Mouse (Mus musculus): ENCODE results near the gene Supt4a. TPM values are rescaled to one million over a fixed set of nuclear protein-coding genes. Genes with fewer than 3 reads are reported as not detected.

The Supt4a gene
- total and polyA plus RNA-seq, 2 experiments from 2014 or later, result 55.4 to 128 TPM

DNA sequence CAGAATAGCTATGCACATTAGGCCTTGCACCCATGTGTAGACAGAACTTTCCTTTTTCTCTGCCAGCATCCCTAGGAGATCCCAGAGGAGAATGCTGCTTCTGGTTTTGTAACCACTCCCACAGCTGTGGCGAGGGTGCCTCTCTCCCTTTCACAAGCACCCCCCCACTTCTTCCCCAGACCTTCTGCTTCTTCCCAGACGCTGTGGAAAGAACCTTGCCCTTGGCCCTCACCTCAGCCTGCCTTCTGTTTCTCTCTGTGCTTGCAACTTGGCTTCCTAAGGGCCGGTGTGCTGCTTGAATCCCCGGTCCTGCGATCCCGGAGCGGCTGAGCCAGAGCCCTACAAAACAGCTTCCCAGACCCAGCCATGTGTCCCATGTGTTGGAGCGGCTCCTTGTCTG, 13.7 kb downstream of the Supt4a start:
- no peak overlapping the region for H3K9ac ChIP-seq (replicated peaks; ENCODE audit: low read length, poor library complexity, severe bottlenecking)
- 88% methylated on average over 8 of the region's 8 CpGs for WGBS
- H3K9me3 ChIP-seq (ENCODE audit: low read length), result no peaks in the 10 kb centered on the region
- no peaks in the 10 kb centered on the region for H3K36me3 ChIP-seq (ENCODE audit: insufficient read depth, low read length)
- ATAC-seq (ENCODE audit: low FRiP score), result no peak
- TF ChIP-seq CTCF (IDR thresholded peaks at IDR 0.05), result no peak
- H3K4me3 ChIP-seq (ENCODE audit: low read depth, low read length), result no peak overlapping the region
- no peaks in the 10 kb centered on the region for H3K27me3 ChIP-seq (ENCODE audit: insufficient read depth, low read length)
- DNase-seq (ENCODE audit: low spot score), result no peak
- no peak overlapping the region for H3K4me2 ChIP-seq (ENCODE audit: low read depth, low read length, poor library complexity, severe bottlenecking)
- no peak overlapping the region for H3K27ac ChIP-seq (ENCODE audit: low read depth, low read length)
- H3K4me1 ChIP-seq (ENCODE audit: insufficient read depth, low read length), result no peaks in the 10 kb centered on the region

DNA sequence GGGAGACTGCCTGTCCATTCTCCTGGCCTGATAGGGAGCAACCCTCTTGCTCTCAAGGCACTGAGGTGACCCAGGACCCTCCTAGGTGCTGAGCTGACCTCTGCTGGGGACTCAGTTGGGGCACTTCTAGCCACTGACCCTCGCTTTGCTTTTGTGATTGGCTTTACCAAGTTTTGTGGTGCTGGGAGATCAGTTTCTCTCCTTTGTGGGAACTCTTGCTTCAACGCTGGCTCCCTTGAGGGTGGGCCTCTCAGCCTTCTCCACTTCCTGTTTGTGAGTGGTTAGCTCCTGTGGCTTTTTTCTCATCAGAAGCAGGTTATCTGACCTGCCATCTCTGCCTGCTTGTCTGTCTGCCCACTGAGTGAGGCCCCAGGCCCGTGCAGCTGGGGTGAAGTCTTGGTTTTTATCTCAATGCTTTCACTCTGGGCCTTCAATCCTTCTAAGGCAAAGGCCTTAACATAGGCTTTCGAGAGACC, 14.2 kb downstream of the Supt4a start:
- Histone ChIP-seq H3K4me1 (ENCODE audit: insufficient read depth, low read length) (no peaks in the 10 kb centered on the region), H3K4me2 (ENCODE audit: low read depth, low read length, poor library complexity, severe bottlenecking) (no peak overlapping the region), H3K36me3 (ENCODE audit: insufficient read depth, low read length) (no peaks in the 10 kb centered on the region), H3K9me3 (ENCODE audit: low read length) (no peaks in the 10 kb centered on the region), H3K27me3 (ENCODE audit: insufficient read depth, low read length) (no peaks in the 10 kb centered on the region), H3K9ac (replicated peaks; ENCODE audit: low read length, poor library complexity, severe bottlenecking) (no peak overlapping the region), H3K27ac (ENCODE audit: low read depth, low read length) (no peak overlapping the region), H3K4me3 (ENCODE audit: low read depth, low read length) (no peak overlapping the region)
- TF ChIP-seq CTCF (IDR thresholded peaks at IDR 0.05), result no peak
- 64% methylated on average over 4 of the region's 4 CpGs for WGBS
- no peak for DNase-seq (ENCODE audit: low spot score)
- ATAC-seq (ENCODE audit: low FRiP score), result no peak

DNA sequence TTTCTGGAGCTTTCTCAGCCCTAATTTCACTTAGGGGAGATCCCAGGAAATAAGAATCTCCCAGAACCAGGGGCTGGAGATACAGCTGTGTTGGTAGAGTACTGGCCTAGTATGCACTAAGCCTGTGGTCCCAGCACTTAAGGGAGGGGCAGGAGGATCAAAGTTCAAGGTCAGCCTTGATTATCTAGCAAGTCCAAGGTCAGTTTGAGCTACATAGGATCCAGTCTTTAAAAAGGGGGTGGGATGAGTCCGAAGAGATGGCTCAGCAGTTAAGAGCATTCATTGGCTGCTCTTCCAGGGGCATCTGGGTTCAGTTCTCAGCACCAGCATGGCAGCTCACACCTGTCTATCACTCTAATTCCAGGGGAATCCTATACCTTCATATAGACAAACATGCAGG, 15.0 kb downstream of the Supt4a start:
- Histone ChIP-seq H3K36me3 (ENCODE audit: insufficient read depth, low read length) (no peaks in the 10 kb centered on the region), H3K4me2 (ENCODE audit: low read depth, low read length, poor library complexity, severe bottlenecking) (no peak overlapping the region), H3K9ac (replicated peaks; ENCODE audit: low read length, poor library complexity, severe bottlenecking) (no peak overlapping the region), H3K4me3 (ENCODE audit: low read depth, low read length) (no peak overlapping the region), H3K27ac (ENCODE audit: low read depth, low read length) (no peak overlapping the region), H3K9me3 (ENCODE audit: low read length) (no peaks in the 10 kb centered on the region), H3K4me1 (ENCODE audit: insufficient read depth, low read length) (no peaks in the 10 kb centered on the region), H3K27me3 (ENCODE audit: insufficient read depth, low read length) (no peaks in the 10 kb centered on the region)
- DNase-seq (ENCODE audit: low spot score) (no peak), ATAC-seq (ENCODE audit: low FRiP score) (no peak)
- 74% methylated on average over 1 of the region's 1 CpGs for WGBS
- no peak for TF ChIP-seq CTCF (IDR thresholded peaks at IDR 0.05)

DNA sequence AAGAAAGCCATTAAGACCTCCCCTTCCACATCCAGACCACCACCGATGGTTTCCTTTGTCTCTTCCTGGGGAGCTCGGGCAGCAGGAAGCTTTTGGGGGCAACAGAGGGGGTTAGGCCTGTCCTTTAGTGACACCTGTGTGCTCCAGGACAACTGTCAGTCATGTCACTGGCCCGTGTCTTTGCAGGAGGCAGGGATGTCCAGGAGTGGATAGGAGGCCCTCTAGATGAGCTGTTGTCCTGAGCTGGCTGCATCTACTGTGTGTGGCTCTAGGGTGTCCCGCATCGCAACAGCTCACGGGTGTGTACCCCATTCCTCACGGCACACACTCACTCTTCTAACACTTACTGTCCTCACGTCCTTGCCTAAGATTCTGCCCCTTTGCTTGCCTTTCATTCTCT, 15.9 kb downstream of the Supt4a start:
- WGBS, result 91% methylated on average over 8 of the region's 8 CpGs
- H3K4me2 ChIP-seq (ENCODE audit: low read depth, low read length, poor library complexity, severe bottlenecking), result no peak overlapping the region
- no peak overlapping the region for H3K9ac ChIP-seq (replicated peaks; ENCODE audit: low read length, poor library complexity, severe bottlenecking)
- TF ChIP-seq CTCF (IDR thresholded peaks at IDR 0.05), result no peak
- H3K27ac ChIP-seq (ENCODE audit: low read depth, low read length), result no peak overlapping the region
- DNase-seq (ENCODE audit: low spot score) (no peak), ATAC-seq (ENCODE audit: low FRiP score) (no peak)
- no peaks in the 10 kb centered on the region for H3K4me1 ChIP-seq (ENCODE audit: insufficient read depth, low read length)
- no peak overlapping the region for H3K4me3 ChIP-seq (ENCODE audit: low read depth, low read length)
- H3K36me3 ChIP-seq (ENCODE audit: insufficient read depth, low read length), result no peaks in the 10 kb centered on the region
- H3K27me3 ChIP-seq (ENCODE audit: insufficient read depth, low read length), result no peaks in the 10 kb centered on the region
- no peaks in the 10 kb centered on the region for H3K9me3 ChIP-seq (ENCODE audit: low read length)

DNA sequence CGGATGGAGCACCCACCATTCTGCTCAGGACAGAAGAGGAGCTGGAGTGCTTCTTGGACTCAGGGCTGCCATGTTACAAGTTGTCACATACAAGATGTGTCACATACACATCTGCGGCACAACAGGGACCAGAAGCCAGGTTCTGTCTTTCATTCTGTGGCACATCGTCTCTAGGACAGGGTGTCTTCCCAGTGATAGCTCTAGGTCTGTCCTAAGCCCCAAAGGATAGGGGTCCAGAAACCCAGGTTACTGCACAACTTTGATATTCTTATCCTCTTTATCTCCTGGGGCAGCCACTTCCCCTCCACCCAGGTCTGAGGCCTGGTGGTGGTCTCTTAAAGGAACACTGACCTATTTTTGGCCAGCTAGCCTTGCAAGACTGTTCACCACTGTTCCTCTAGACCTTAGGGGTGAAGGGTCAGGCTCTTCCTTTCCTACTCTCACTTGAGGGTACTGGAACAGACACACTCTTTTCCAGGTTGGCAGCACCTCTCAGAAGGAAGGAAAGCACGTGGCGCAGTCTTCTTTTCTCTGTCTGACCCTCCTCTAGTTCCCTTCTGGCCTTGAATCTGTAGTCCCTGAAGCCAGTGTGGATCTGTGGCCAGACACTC, 16.6 kb downstream of the Supt4a start:
- H3K27me3 ChIP-seq (ENCODE audit: insufficient read depth, low read length), result no peaks in the 10 kb centered on the region
- no peak overlapping the region for H3K4me2 ChIP-seq (ENCODE audit: low read depth, low read length, poor library complexity, severe bottlenecking)
- DNase-seq (ENCODE audit: low spot score) (no peak), ATAC-seq (ENCODE audit: low FRiP score) (no peak)
- H3K36me3 ChIP-seq (ENCODE audit: insufficient read depth, low read length), result no peaks in the 10 kb centered on the region
- TF ChIP-seq CTCF (IDR thresholded peaks at IDR 0.05), result no peak
- H3K4me3 ChIP-seq (ENCODE audit: low read depth, low read length), result no peak overlapping the region
- no peaks in the 10 kb centered on the region for H3K9me3 ChIP-seq (ENCODE audit: low read length)
- H3K9ac ChIP-seq (replicated peaks; ENCODE audit: low read length, poor library complexity, severe bottlenecking), result no peak overlapping the region
- H3K27ac ChIP-seq (ENCODE audit: low read depth, low read length), result no peak overlapping the region
- 88% methylated on average over 5 of the region's 5 CpGs for whole genome bisulfite sequencing
- H3K4me1 ChIP-seq (ENCODE audit: insufficient read depth, low read length), result no peaks in the 10 kb centered on the region

DNA sequence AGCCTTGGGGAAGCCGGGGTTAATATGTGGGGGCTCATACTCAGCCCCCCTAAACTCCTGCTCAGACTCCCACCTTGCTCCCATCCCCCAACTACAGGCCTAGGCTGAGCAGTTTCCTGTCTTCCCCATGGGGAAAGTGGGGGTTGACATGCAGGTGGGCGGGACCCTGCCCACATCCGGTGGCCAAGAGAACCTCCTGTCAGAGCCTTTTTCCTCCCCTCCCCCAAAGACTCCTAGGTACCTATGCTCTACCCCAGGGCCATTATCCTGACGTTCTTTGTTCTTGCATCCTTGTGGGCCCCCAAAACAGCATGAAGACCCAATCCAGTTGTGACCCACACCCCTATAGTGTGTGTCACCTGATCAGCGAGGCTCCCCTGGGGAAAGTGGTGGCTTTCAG, 17.3 kb downstream of the Supt4a start:
- DNase-seq (ENCODE audit: low spot score) (no peak), ATAC-seq (ENCODE audit: low FRiP score) (no peak)
- no peak for TF ChIP-seq CTCF (IDR thresholded peaks at IDR 0.05)
- H3K27ac ChIP-seq (ENCODE audit: low read depth, low read length), result no peak overlapping the region
- H3K27me3 ChIP-seq (ENCODE audit: insufficient read depth, low read length), result no peaks in the 10 kb centered on the region
- no peak overlapping the region for H3K9ac ChIP-seq (replicated peaks; ENCODE audit: low read length, poor library complexity, severe bottlenecking)
- WGBS, result 72% methylated on average over 5 of the region's 5 CpGs
- no peaks in the 10 kb centered on the region for H3K4me1 ChIP-seq (ENCODE audit: insufficient read depth, low read length)
- H3K36me3 ChIP-seq (ENCODE audit: insufficient read depth, low read length), result no peaks in the 10 kb centered on the region
- no peak overlapping the region for H3K4me2 ChIP-seq (ENCODE audit: low read depth, low read length, poor library complexity, severe bottlenecking)
- H3K4me3 ChIP-seq (ENCODE audit: low read depth, low read length), result no peak overlapping the region
- no peaks in the 10 kb centered on the region for H3K9me3 ChIP-seq (ENCODE audit: low read length)
